Mouse (Mus musculus): Measurements from ENCODE around the gene Vapa.
"Not testable (repeated sequence)": the region's sequence is repeated elsewhere in the genome, so short reads cannot be mapped to it uniquely, and the experiment has no call there.

Vapa gene

GRCm38 (mm10) chr17:65613463-65614412 lies at the start of gene Vapa:
Gene Vapa, minus strand, starts transcription at chr17:65613555.
- in situ Hi-C loops (cut with MboI; ENCODE audit: low sequenced_read_pairs) = no loop called here

- in situ Hi-C loops (cut with MboI; ENCODE audit: low sequenced_read_pairs) = no loop called here
Measured at GRCm38 (mm10) chr17:65662662-65663061, 49.3 kb upstream of the Vapa start.

GRCm38 (mm10) chr17:65658416-65658815 lies 45.1 kb upstream of the Vapa start:
- in situ Hi-C loops (cut with MboI; ENCODE audit: low sequenced_read_pairs) = no loop called here

GRCm38 (mm10) chr17:65657958-65658357 lies 44.6 kb upstream of the Vapa start:
- in situ Hi-C loops (cut with MboI; ENCODE audit: low sequenced_read_pairs) = no loop called here

- in situ Hi-C loops (cut with MboI; ENCODE audit: low sequenced_read_pairs) = no loop called here
Measured at GRCm38 (mm10) chr17:65656731-65657130, 43.4 kb upstream of the Vapa start.

GRCm38 (mm10) chr17:65656076-65656475 lies 42.7 kb upstream of the Vapa start:
- in situ Hi-C loops (cut with MboI; ENCODE audit: low sequenced_read_pairs) = no loop called here

GRCm38 (mm10) chr17:65655608-65656007 lies 42.3 kb upstream of the Vapa start:
- in situ Hi-C loops (cut with MboI; ENCODE audit: low sequenced_read_pairs) = no loop called here

- in situ Hi-C loops (cut with MboI; ENCODE audit: low sequenced_read_pairs) = no loop called here
Measured at GRCm38 (mm10) chr17:65650598-65650997, 37.2 kb upstream of the Vapa start.

GRCm38 (mm10) chr17:65649175-65649493 lies 35.8 kb upstream of the Vapa start:
- in situ Hi-C loops (cut with MboI; ENCODE audit: low sequenced_read_pairs) = no loop called here

GRCm38 (mm10) chr17:65648371-65649174 lies 35.2 kb upstream of the Vapa start:
- in situ Hi-C loops (cut with MboI; ENCODE audit: low sequenced_read_pairs) = no loop called here

- in situ Hi-C loops (cut with MboI; ENCODE audit: low sequenced_read_pairs) = no loop called here
Measured at GRCm38 (mm10) chr17:65647961-65648360, 34.6 kb upstream of the Vapa start.

GRCm38 (mm10) chr17:65647226-65647625 lies 33.9 kb upstream of the Vapa start:
- in situ Hi-C loops (cut with MboI; ENCODE audit: low sequenced_read_pairs) = no loop called here

GRCm38 (mm10) chr17:65643579-65643978 lies 30.2 kb upstream of the Vapa start:
- in situ Hi-C loops (cut with MboI; ENCODE audit: low sequenced_read_pairs) = no loop called here

- in situ Hi-C loops (cut with MboI; ENCODE audit: low sequenced_read_pairs) = no loop called here
Measured at GRCm38 (mm10) chr17:65643051-65643521, 29.7 kb upstream of the Vapa start.

GRCm38 (mm10) chr17:65642578-65642991 lies 29.2 kb upstream of the Vapa start:
- in situ Hi-C loops (cut with MboI; ENCODE audit: low sequenced_read_pairs) = no loop called here

GRCm38 (mm10) chr17:65641734-65642218 lies 28.4 kb upstream of the Vapa start, which contains the start of gene Txndc2:
Gene Txndc2, minus strand, starts transcription at chr17:65642168.
- in situ Hi-C loops (cut with MboI; ENCODE audit: low sequenced_read_pairs) = no loop called here

GRCm38 (mm10) chr17:65639144-65639543 lies 25.8 kb upstream of the Vapa start:
- in situ Hi-C loops (cut with MboI; ENCODE audit: low sequenced_read_pairs) = no loop called here

GRCm38 (mm10) chr17:65635715-65636360 lies 22.5 kb upstream of the Vapa start:
- in situ Hi-C loops (cut with MboI; ENCODE audit: low sequenced_read_pairs) = no loop called here

- in situ Hi-C loops (cut with MboI; ENCODE audit: low sequenced_read_pairs) = no loop called here
Measured at GRCm38 (mm10) chr17:65629943-65630342, 16.6 kb upstream of the Vapa start.

GRCm38 (mm10) chr17:65628823-65629532 lies 15.6 kb upstream of the Vapa start:
- in situ Hi-C loops (cut with MboI; ENCODE audit: low sequenced_read_pairs) = not testable (repeated sequence)
